Mouse (Mus musculus) forebrain, postnatal 0 days (tissue): Measurements from ENCODE around the gene Ptprd. TPM values are rescaled to one million over a fixed set of nuclear protein-coding genes. Genes with fewer than 3 reads are reported as not detected.

Experiments used
- ATAC-seq: fragments of 200-750 bp; cut with Nextera tagmentation; 2 replicates; pipeline ENCODE4 v1.8.0; 2017; ENCODE audit warnings: mild to moderate bottlenecking, moderate library complexity
- DNase-seq: peaks from one replicate; pipeline ENCODE4 v3.0.0-alpha.2; 2015
- H3K27ac ChIP-seq: fragments of 300-500 bp; sonication (generic); 2 replicates; pipeline ENCODE4 v1.5.1; 2014; ENCODE audit warnings: low read depth, mild to moderate bottlenecking, antibody characterized with exemption, low read length, moderate library complexity, mixed read lengths
- H3K27me3 ChIP-seq: fragments of 300-500 bp; sonication (generic); 2 replicates; pipeline ENCODE4 v1.6.1; 2014; ENCODE audit warnings: mild to moderate bottlenecking, low read length, mixed read lengths; ENCODE audit not compliant: insufficient read depth
- H3K36me3 ChIP-seq: fragments of 300-500 bp; sonication (generic); 2 replicates; pipeline ENCODE4 v1.6.1; 2014; ENCODE audit warnings: mild to moderate bottlenecking, moderate library complexity; ENCODE audit not compliant: insufficient read depth
- H3K4me1 ChIP-seq: fragments of 300-500 bp; sonication (generic); 2 replicates; pipeline ENCODE4 v1.6.1; 2014; ENCODE audit warnings: antibody characterized with exemption; ENCODE audit not compliant: insufficient read depth
- H3K4me2 ChIP-seq: fragments of 300-500 bp; sonication (generic); 2 replicates; pipeline ENCODE4 v1.6.1; 2014; ENCODE audit warnings: low read depth, mild to moderate bottlenecking, moderate library complexity
- H3K4me3 ChIP-seq: fragments of 300-500 bp; sonication (generic); 2 replicates; pipeline ENCODE4 v1.5.1; 2014; ENCODE audit warnings: low read depth, low read length, mixed read lengths
- H3K9ac ChIP-seq: fragments of 300-500 bp; sonication (generic); 2 replicates; pipeline ENCODE4 v1.6.1; 2014; ENCODE audit warnings: mild to moderate bottlenecking
- H3K9me3 ChIP-seq: fragments of 300-500 bp; sonication (generic); 2 replicates; pipeline ENCODE4 v1.6.1; 2016; ENCODE audit warnings: low read length
- CTCF ChIP-seq: sonication (generic); IDR thresholded peaks from 2 replicates; pipeline ENCODE4 v1.5.1; 2016; ENCODE audit warnings: antibody characterized with exemption, control low read depth, low read depth
- WGBS: fragments of 180-500 bp; shearing (Covaris S2); extraction: QIAGEN DNeasy Blood & Tissue Kit; methylation state at CpG from one replicate; pipeline ENCODE4 v1.1.7; 2014; 5-methylcytosine and 5-hydroxymethylcytosine counted together
- polyA plus RNA-seq: library from polyadenylated mRNA; unstranded; fragments of >200 nt; fragmentation: Nextera tagmentation; extraction: Ambion mirVana; gene quantifications from 2 replicates; pipeline ENCODE4 v1.2.1, GENCODE M21; 2015
- total RNA-seq: library from RNA; depleted of rRNA; stranded (reverse); fragments of >200 nt; gene quantifications from 2 replicates; pipeline ENCODE4 v1.2.3, GENCODE M21; 2014

The Ptprd gene
- total and polyA plus RNA-seq, 2 experiments from 2014 or later = 58.3 to 120 TPM

DNA sequence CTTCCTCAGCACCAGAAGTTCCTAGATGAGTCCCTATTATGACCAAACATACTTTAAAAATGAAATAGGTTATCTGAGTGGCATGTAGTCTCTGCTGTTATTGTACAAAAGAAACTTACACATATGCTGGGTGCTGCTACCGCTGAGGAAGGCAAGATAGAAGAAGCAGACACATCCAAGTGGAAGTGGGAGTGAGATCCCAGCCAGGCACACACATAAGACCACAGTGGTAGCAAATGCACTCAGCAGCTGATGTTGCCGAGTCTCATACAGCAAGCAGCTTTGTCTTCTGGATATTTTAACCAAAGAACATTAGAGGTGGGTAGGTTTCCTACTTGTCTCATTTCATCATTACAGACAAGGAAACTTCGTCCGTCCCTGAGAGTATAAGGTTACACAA, 1759.5 kb downstream of the Ptprd start:
- no peak overlapping the region for H3K9ac ChIP-seq
- ATAC-seq (no peak), DNase-seq (no peak)
- H3K36me3 ChIP-seq = no peaks in the 10 kb centered on the region
- no peak overlapping the region for H3K27ac ChIP-seq
- no peaks in the 10 kb centered on the region for H3K9me3 ChIP-seq
- H3K4me3 ChIP-seq = no peak overlapping the region
- 77% methylated on average over 4 of the region's 4 CpGs for WGBS
- no peak overlapping the region for H3K4me2 ChIP-seq
- H3K4me1 ChIP-seq = no peaks in the 10 kb centered on the region
- no peaks in the 10 kb centered on the region for H3K27me3 ChIP-seq
- no peak for TF ChIP-seq CTCF

DNA sequence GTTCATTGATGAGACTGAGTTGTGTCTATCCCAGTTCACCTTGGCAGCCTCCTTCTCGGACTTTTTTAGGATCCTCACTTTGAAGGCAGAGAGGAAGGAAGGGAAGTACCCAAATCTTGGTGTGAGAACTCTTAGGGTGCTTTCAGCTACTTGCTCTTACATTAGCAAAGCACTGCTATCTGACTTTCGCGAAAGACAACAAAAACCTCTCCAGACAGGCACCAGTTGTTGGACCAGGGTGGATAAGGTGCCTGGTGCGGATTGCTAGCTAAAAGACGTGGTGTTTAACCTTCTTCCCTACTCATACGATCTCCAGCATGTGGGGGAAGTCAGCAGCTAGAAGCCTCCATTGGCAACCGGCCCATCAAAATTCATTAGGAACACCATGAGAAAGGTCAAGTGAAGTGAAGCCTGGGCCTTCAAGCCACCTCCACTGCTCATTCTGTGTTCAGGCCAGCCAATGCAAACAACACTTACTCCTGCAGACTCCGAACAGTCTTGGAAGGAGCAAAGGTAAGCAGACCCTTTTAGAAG, 1760.7 kb downstream of the Ptprd start:
- H3K4me1 ChIP-seq = no peaks in the 10 kb centered on the region
- peak overlapping the region; percentile 97 for H3K27ac ChIP-seq
- WGBS = 43% methylated on average over 8 of the region's 8 CpGs
- DNase-seq (no peak), ATAC-seq (no peak)
- no peak for TF ChIP-seq CTCF
- H3K9me3 ChIP-seq = no peaks in the 10 kb centered on the region
- H3K4me3 ChIP-seq = peak overlapping the region; percentile 85
- H3K4me2 ChIP-seq = peak overlapping the region; percentile 75
- no peaks in the 10 kb centered on the region for H3K36me3 ChIP-seq
- peak overlapping the region; percentile 94; the same call in 1 of the 2 replicates for H3K9ac ChIP-seq
- no peaks in the 10 kb centered on the region for H3K27me3 ChIP-seq

DNA sequence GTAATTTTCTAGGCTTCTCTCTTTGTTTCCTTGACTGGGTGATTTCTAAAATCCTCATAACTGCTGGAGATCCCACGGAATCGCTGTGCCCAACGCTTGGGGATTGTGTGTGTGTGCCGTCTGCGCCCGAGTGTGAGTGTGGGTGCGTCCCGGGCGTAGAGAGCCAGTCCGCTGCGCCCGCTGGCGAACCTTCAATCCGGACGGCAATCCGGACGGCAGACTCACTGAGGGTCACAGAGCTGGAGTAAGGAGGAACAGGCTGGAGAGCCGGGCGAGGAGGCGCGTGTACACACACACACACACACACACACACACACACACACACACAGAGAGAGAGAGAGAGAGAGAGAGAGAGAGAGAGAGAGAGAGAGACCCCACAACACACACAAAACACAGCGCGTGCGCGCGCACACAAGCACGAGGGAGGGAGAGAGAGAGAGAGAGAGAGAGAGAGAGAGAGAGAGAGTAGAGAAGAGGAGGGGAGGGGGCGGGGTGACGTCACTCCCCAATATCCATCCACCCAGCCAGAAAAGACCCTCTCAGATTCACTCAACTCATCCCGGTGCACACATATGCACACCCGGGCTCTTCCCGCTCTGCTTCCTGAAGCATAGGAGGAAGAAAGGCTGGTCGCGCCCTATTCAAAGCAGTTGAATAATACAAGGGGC, 1761.3 kb downstream of the Ptprd start:
- under 1% methylated on average over 33 of the region's 34 CpGs for WGBS
- Histone ChIP-seq H3K4me2 (peak overlapping the region; percentile 75), H3K36me3 (no peaks in the 10 kb centered on the region), H3K27ac (peak overlapping the region; percentile 97), H3K9ac (peak overlapping the region; percentile 94), H3K9me3 (no peaks in the 10 kb centered on the region), H3K27me3 (no peaks in the 10 kb centered on the region), H3K4me3 (peak overlapping the region; percentile 85), H3K4me1 (no peaks in the 10 kb centered on the region)
- peak; percentile 91 for DNase-seq
- peak; percentile 70 for ATAC-seq
- TF ChIP-seq CTCF = no peak

DNA sequence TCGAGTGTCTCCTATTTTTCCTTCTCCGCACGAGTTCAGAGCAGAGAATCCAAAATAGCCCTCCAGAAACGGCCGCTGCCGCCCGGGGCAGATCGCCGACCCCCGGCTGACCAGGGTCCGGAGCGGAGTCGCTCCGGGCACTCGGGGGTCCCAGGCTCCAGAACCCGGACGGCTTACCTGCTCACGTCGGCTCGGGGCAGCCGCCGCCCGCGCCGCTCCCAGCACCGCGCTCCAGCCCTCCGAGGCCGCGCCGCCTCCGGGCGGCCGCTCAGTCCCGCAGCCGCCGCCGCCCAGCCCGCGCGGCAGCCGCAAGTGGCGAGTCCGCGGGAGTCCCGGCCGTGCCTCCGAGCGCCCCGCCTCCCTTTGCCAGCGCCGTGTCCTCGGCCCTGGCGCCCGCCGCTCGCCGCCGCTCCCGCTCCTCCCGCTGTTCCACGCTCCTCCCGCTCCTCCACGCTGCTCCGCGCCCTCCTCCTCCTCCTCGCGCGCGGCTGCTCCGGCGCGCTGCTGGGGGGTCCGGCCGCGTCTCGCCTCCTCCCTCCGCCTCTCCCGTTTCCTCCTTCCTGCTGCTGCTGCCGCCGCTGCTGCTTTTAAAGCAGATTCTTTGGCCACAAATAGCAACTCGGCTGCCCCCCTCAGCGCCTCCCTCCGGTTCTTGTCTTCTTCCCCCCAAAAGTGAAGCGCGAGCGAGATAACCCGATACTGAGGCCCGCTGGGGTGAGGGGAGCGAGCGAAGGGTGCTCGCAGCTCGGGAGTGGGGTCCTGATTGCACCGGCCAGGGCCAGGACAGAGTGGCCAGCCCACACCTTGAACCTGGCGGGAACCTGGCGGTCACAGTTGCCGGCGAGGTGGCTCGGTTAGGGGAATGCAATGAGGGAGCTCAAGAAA, 1762.1 kb downstream of the Ptprd start:
- DNase-seq = peak; percentile 83
- no peaks in the 10 kb centered on the region for H3K9me3 ChIP-seq
- H3K4me1 ChIP-seq = no peaks in the 10 kb centered on the region
- H3K9ac ChIP-seq = peak overlapping the region; percentile 94
- H3K27me3 ChIP-seq = no peaks in the 10 kb centered on the region
- peak; percentile 13; the same call in 1 of the 2 replicates for TF ChIP-seq CTCF
- peak; percentile 80 for ATAC-seq
- H3K4me2 ChIP-seq = peak overlapping the region; percentile 75
- WGBS = under 1% methylated on average over 92 of the region's 99 CpGs
- H3K36me3 ChIP-seq = no peaks in the 10 kb centered on the region
- H3K4me3 ChIP-seq = peak overlapping the region; percentile 85
- H3K27ac ChIP-seq = peak overlapping the region; percentile 97

DNA sequence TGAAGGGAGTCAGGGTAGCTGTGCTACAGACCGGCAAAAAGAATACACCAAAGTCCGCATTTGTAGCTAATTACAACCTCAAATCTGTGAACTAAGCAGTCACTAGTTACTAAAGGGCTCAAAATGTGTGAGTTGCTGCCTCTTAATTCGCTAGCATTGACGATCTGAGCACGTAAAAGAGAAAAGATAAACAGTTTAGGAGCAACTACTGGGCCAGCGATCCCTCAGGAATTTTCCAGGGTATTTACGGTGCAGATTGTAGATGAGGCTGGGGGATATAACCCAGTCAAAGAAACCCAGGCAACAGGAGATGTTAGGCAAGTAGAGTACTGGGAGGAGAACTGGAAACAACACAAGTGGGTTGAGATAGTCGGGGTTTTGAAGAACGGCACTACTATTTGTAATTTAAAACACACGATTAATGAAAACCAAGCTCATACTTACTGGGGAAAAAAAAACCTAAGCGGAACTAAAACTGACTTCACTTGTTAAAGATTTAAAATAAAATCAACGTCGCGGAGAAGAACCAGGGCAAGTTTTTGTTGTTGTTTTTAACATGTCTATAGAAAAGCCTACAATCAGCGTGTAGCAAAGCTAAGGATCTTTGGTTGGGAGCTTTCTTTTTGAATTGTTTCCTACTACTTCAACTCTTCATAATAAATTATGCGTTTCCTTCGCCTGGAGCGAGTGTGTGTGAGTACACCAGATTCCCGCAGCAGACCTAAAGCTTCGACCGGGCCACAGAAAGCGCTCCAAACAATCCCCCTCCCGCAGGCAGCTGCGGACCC, 1762.9 kb downstream of the Ptprd start:
- no peaks in the 10 kb centered on the region for H3K27me3 ChIP-seq
- 1% methylated on average over 24 of the region's 24 CpGs for WGBS
- DNase-seq (peak; percentile 56), ATAC-seq (no peak)
- peak overlapping the region; percentile 75 for H3K4me2 ChIP-seq
- no peaks in the 10 kb centered on the region for H3K36me3 ChIP-seq
- H3K9ac ChIP-seq = peak overlapping the region; percentile 94
- TF ChIP-seq CTCF = no peak
- peak overlapping the region; percentile 97 for H3K27ac ChIP-seq
- H3K4me1 ChIP-seq = no peaks in the 10 kb centered on the region
- peak overlapping the region; percentile 85 for H3K4me3 ChIP-seq
- H3K9me3 ChIP-seq = no peaks in the 10 kb centered on the region

DNA sequence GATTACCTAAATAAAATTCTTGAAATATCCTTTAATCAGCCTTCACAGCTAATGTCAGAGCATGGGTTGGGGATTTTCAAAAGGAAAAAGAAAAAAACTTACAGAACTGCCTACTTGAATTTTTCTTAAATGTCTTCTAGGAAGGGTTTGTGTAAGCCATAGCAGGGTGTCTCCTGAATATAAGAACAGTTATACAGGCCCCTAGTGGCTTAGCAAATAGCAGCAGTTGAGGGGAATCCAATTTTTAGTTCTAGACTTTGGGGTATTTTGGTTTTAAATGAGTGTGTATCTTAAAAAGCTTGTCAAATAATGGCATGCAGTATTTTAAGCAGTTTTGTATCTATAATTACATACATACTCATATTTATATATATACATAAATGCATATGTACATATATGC, 1764.4 kb downstream of the Ptprd start:
- Histone ChIP-seq H3K9me3 (no peaks in the 10 kb centered on the region), H3K4me3 (peak overlapping the region; percentile 85; the same call in 1 of the 2 replicates), H3K4me1 (no peaks in the 10 kb centered on the region), H3K36me3 (no peaks in the 10 kb centered on the region), H3K27ac (no peak overlapping the region), H3K4me2 (peak overlapping the region; percentile 75), H3K27me3 (no peaks in the 10 kb centered on the region), H3K9ac (peak overlapping the region; percentile 94; the same call in 1 of the 2 replicates)
- peak; percentile 65 for DNase-seq
- TF ChIP-seq CTCF = peak; percentile 70
- no peak for ATAC-seq
